Mouse (Mus musculus) lung, embryonic 15.5 days (tissue): ENCODE data around the gene Prpf4. TPM values are rescaled to one million over a fixed set of nuclear protein-coding genes. Genes with fewer than 3 reads are reported as not detected.
A peak's percentile ranks its signal among the peaks of the same experiment; 100 is the strongest.

ENCODE experiments used
- ATAC-seq: fragments of 200-750 bp; cut with Nextera tagmentation; 2 replicates; pipeline ENCODE4 v1.8.0; 2017; ENCODE audit warnings: moderate number of reproducible peaks, borderline replicate concordance; ENCODE audit not compliant: low FRiP score, low TSS enrichment; ENCODE audit errors: extremely low read depth
- H3K27ac ChIP-seq: fragments of 300-500 bp; sonication (generic); 2 replicates; pipeline ENCODE4 v1.5.1; 2015; ENCODE audit warnings: moderate library complexity, mild to moderate bottlenecking, inconsistent platforms
- H3K27me3 ChIP-seq: fragments of 300-500 bp; sonication (generic); 2 replicates; pipeline ENCODE4 v1.6.1; 2015; ENCODE audit warnings: inconsistent platforms
- H3K36me3 ChIP-seq: fragments of 300-500 bp; sonication (generic); 2 replicates; pipeline ENCODE4 v1.6.1; 2015; ENCODE audit warnings: inconsistent platforms
- H3K4me1 ChIP-seq: fragments of 300-500 bp; sonication (generic); 2 replicates; pipeline ENCODE4 v1.6.1; 2015; ENCODE audit warnings: inconsistent platforms
- H3K4me2 ChIP-seq: fragments of 300-500 bp; sonication (generic); 2 replicates; pipeline ENCODE4 v1.6.1; 2015; ENCODE audit warnings: inconsistent platforms, mild to moderate bottlenecking, moderate library complexity
- H3K4me3 ChIP-seq: fragments of 300-500 bp; sonication (generic); 2 replicates; pipeline ENCODE4 v1.5.1; 2015; ENCODE audit warnings: mild to moderate bottlenecking, inconsistent platforms
- H3K9ac ChIP-seq: fragments of 300-500 bp; sonication (generic); 2 replicates; pipeline ENCODE4 v1.6.1; 2015; ENCODE audit warnings: inconsistent platforms
- H3K9me3 ChIP-seq: fragments of 300-500 bp; sonication (generic); 2 replicates; pipeline ENCODE4 v1.6.1; 2016; ENCODE audit warnings: inconsistent platforms
- WGBS: fragments of 180-500 bp; shearing (Covaris S2); methylation state at CpG from one replicate; pipeline ENCODE4 v1.1.7; 2015; 5-methylcytosine and 5-hydroxymethylcytosine counted together
- polyA plus RNA-seq: library from polyadenylated mRNA; unstranded; fragments of >200 nt; fragmentation: Nextera tagmentation; extraction: Ambion mirVana; gene quantifications from 2 replicates; pipeline ENCODE4 v1.2.1, GENCODE M21; 2015

The Prpf4 gene
- polyA plus RNA-seq, result 22.4 and 23.3 TPM in 2 replicates

DNA sequence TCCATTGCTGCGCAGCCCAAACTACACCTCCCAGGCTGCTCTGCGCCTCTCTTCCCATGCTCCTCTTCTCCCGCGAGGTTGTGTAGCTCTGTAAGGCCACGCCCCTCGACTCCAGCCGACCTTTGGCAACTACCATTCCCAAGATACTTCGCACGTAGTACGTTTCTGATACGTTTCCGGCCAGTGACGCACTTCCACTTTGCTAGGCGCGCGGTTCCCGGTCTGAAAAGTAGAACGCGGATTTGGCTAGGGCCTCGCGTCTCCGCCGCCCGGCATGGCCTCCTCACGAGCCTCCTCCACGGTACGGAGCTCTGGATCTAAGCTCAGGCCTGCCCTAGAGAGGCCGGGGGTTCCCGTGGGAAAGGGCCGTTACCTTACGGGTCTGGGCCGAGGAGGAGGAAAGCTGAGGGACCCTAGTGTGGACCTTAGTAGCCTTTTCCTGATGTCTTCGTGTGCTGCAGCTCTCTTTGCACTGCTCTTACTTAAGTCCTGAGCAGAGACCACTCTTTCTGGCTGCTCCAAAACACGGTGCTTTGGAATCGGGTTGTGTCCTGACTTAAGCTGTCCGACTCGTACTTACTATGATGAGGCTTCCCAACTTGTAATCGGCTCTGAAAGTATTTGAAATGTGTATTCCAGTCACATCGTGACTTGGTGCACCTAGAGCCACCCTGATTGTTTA lies at the start of gene Prpf4, which contains the start of gene Cdc26:
Gene Prpf4 (plus strand): TSS at position 197 of the 682 bp plus-strand sequence.
Gene Cdc26 (minus strand): TSS at position 42 of the 682 bp plus-strand sequence.
- peak within 1 kb of the TSS; percentile 80 for H3K9ac ChIP-seq
- peak within 1 kb of the TSS; percentile 58 for H3K4me2 ChIP-seq
- H3K27me3 ChIP-seq, result no peaks in the 10 kb centered on the region
- no peaks in the 10 kb centered on the region for H3K9me3 ChIP-seq
- H3K4me1 ChIP-seq, result peaks cover 18% of the 10 kb centered on the region
- peak; percentile 100 for ATAC-seq
- WGBS, result under 1% methylated on average over 39 of the region's 39 CpGs
- peak within 1 kb of the TSS; percentile 73 for H3K4me3 ChIP-seq
- H3K27ac ChIP-seq, result peak within 1 kb of the TSS; percentile 83
- peaks cover 25% of the 10 kb centered on the region for H3K36me3 ChIP-seq

DNA sequence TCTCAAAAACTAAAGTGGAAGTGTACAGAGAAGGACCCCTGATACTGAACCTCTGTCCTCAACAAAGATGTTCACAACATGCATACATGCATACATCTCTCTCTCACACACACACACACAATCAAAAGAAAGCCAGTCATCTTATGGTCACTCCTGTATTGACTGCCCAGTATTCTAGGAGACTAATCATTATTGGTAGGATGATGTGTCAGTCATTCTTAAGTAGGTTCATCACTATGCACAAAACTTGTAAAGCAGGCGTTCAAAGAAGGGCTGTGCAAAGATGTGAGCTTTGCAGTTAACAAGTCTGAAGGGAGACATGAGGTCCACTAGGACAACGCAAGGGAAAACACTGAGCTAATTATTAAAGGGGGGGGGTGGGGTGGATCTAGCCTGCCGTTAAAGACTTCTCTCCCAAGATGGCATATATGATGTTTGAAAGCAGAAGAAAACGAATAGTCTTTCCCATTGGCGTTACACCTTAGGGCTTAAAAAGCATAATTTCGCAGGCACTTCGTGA lies 49.3 kb upstream of the Prpf4 start:
- no peaks in the 10 kb centered on the region for H3K27me3 ChIP-seq
- peaks cover 19% of the 10 kb centered on the region for H3K4me1 ChIP-seq
- no peaks in the 10 kb centered on the region for H3K9me3 ChIP-seq
- peak overlapping the region; percentile 79 for H3K4me3 ChIP-seq
- WGBS, result 40% methylated on average over 7 of the region's 7 CpGs
- ATAC-seq, result no peak
- H3K4me2 ChIP-seq, result peak overlapping the region; percentile 59
- H3K9ac ChIP-seq, result peak overlapping the region; percentile 76
- no peak overlapping the region for H3K27ac ChIP-seq
- no peaks in the 10 kb centered on the region for H3K36me3 ChIP-seq

DNA sequence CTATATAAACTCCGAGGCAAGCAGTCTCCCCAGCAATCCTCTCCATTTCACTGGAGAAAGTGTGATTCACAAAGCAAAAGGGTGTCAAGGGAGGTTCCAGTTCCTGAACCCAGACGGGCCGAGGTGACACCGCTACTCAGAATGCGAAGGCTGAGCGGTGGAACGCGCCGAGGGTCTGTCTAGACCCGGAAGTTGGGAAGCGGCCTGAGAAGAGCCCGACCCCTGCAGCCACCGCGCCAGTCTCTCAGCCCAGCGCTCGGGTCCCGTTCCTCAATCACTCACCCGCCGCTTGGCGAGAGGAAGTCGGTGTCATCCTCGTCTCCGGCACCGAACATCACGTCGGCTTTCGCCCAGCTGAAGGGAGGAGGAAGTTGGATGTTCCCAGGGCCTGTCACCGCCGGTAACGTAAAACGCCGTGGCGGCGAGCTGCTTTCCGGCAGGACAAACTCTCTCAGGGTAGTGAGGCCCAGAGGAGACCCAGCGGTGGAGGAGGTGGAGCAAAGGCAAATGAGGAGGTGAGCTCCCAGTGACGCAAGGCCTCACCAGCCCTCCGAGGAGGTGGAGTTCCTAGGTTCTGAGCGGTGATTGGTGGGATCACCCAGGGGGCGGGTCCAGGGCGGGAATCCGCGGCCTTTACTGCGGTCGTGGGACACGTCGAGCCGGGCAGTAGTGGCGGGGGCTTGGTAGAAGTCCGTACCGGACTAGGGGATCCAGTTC lies 48.4 kb upstream of the Prpf4 start, which contains the start of the genes Fkbp15 and Slc31a1:
Gene Fkbp15 (minus strand): TSS at position 461 of the 717 bp plus-strand sequence.
Gene Slc31a1 (plus strand): TSS at position 640 of the 717 bp plus-strand sequence.
- no peaks in the 10 kb centered on the region for H3K27me3 ChIP-seq
- peak within 1 kb of the TSS; percentile 79 for H3K4me3 ChIP-seq
- H3K4me2 ChIP-seq, result peak within 1 kb of the TSS; percentile 80
- peak; percentile 100 for ATAC-seq
- 0% methylated on average over 51 of the region's 51 CpGs for WGBS
- H3K27ac ChIP-seq, result peak within 1 kb of the TSS; percentile 73
- H3K4me1 ChIP-seq, result peaks cover 19% of the 10 kb centered on the region
- H3K9ac ChIP-seq, result peak within 1 kb of the TSS; percentile 76
- H3K9me3 ChIP-seq, result no peaks in the 10 kb centered on the region
- H3K36me3 ChIP-seq, result no peaks in the 10 kb centered on the region

DNA sequence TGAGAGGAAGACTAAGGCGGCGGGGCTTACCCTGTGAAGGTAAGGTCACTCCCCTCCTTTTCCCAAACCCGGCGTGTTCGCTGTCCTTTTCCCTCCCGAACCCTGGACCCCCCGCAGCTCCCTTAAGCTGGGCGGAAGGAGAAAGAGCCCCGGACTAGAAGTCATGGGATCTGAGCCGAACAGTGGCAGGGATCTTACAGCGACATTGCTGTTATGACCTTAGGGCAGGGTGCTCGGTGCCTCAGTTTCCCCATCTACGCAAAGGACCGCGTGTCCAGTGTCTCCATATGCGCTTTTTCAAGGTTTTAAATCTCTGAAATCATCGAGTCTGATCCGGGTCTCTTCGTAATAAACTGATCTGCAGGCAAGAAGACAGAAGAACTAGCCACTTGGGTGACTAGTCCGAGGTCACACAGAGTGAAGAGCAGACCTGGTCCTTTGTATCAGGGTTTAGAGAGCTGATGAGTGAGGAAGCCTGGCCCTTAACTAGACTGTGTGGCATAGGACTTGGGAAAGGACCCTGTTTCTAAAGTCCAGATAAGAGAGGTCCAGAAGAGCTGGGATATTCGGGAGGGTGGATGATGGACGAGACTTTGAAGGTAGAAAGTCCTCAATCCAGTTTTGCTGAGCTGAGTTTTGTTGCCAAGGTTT lies 47.7 kb upstream of the Prpf4 start:
- Histone ChIP-seq H3K27me3 (no peaks in the 10 kb centered on the region), H3K36me3 (no peaks in the 10 kb centered on the region), H3K9ac (peak overlapping the region; percentile 69), H3K9me3 (no peaks in the 10 kb centered on the region), H3K4me3 (peak overlapping the region; percentile 79), H3K4me2 (peak overlapping the region; percentile 80), H3K4me1 (peaks cover 19% of the 10 kb centered on the region), H3K27ac (peak overlapping the region; percentile 65)
- peak; percentile 4 for ATAC-seq
- WGBS, result 1% methylated on average over 22 of the region's 22 CpGs

DNA sequence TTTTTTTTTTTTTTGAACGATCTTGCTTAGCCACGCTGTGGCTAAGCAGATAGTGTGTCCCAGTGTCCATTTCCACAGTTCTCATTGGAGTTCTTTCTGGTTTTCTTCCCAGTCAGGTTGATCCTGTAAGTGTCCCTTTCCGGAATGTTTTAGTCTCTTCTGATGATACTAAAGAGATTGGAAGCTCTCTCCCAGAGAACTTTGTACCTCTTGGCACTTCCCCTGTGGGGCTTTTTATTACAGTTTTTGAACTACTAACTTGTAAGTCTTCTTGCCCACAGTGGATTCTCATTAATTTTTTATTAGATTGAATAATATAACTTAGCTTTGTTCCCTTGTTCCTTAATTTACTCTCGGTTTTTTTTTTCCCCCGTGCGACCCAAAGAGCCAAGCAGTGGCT lies 47.0 kb upstream of the Prpf4 start:
- Histone ChIP-seq H3K9me3 (no peaks in the 10 kb centered on the region), H3K4me2 (peak overlapping the region; percentile 80), H3K9ac (peak overlapping the region; percentile 69), H3K27ac (0 out of 2 replicates have a peak overlapping the region, but pooled peaks have one; percentile 2), H3K4me3 (peak overlapping the region; percentile 79), H3K4me1 (peaks cover 19% of the 10 kb centered on the region), H3K27me3 (no peaks in the 10 kb centered on the region), H3K36me3 (no peaks in the 10 kb centered on the region)
- no peak for ATAC-seq
- WGBS, result 18% methylated on average over 6 of the region's 6 CpGs

DNA sequence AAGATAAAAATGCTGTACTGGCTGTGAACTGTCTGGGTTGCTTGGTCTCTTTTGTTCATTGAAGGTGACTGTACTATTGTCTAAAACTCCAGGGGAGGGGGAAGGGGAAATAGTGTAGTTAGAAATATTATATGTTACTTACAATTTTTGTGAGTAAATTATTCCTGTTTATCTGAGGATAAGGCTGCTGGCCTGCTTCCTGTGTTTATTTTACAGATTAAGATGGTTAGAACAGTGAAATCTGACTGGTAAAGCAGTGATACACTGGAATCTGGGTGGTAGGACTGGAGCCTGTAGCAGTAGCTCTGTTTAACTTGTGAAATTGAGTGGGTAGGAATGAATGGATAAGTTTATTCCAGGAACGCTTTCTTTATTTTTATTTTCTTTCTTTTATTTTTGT lies 46.6 kb upstream of the Prpf4 start:
- Histone ChIP-seq H3K4me3 (peak overlapping the region; percentile 79), H3K9me3 (no peaks in the 10 kb centered on the region), H3K4me2 (peak overlapping the region; percentile 80), H3K36me3 (no peaks in the 10 kb centered on the region), H3K27ac (0 out of 2 replicates have a peak overlapping the region, but pooled peaks have one; percentile 2), H3K27me3 (no peaks in the 10 kb centered on the region), H3K4me1 (peaks cover 19% of the 10 kb centered on the region), H3K9ac (peak overlapping the region; percentile 69)
- WGBS, result 62% methylated on average over 1 of the region's 1 CpGs
- ATAC-seq, result no peak

DNA sequence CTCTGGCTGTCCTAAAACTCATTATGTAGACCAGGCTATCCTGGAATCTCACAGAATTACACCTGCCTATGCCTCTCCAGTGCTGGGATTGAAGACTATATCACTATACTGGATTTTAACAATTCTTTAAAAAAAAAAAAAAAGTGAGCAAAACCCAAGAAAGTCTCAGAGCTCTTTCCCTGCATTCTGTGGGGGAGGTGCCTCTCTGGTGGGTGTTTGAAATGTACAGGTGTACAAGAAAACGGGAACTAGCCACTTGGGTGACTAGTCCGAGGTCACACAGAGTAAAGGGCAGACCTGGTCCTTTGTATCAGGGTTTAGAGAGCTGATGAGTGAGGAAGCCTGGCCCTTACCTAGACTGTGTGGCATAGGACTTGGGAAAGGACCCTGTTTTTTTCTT lies 46.2 kb upstream of the Prpf4 start:
- Histone ChIP-seq H3K27ac (no peak overlapping the region), H3K4me1 (peaks cover 19% of the 10 kb centered on the region), H3K9ac (no peak overlapping the region), H3K4me3 (no peak overlapping the region), H3K27me3 (no peaks in the 10 kb centered on the region), H3K9me3 (no peaks in the 10 kb centered on the region), H3K4me2 (no peak overlapping the region), H3K36me3 (no peaks in the 10 kb centered on the region)
- ATAC-seq, result no peak
- 73% methylated on average over 2 of the region's 2 CpGs for WGBS

DNA sequence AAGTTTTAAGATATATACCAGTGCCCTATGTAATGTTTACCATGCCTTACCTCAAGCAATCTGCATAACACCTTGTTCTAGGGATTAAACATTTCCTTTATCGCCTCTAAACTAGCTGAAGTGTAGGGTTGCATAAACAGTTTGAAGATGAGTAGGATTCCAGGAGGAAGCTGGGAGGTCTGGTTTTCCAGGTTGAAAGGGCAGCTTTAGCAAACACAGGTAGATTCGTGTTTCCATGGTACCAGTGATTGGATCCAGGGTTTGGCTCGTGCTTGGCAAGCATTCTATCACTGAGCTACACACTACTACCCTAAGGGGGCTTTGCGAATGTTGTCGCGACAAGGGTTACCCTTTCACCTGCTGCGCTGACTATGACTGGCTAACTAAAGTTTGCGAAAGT lies 44.3 kb upstream of the Prpf4 start:
- WGBS, result 71% methylated on average over 8 of the region's 8 CpGs
- H3K9ac ChIP-seq, result no peak overlapping the region
- H3K4me3 ChIP-seq, result no peak overlapping the region
- no peak overlapping the region for H3K27ac ChIP-seq
- no peaks in the 10 kb centered on the region for H3K36me3 ChIP-seq
- H3K4me1 ChIP-seq, result peaks cover 13% of the 10 kb centered on the region
- H3K27me3 ChIP-seq, result no peaks in the 10 kb centered on the region
- H3K9me3 ChIP-seq, result no peaks in the 10 kb centered on the region
- no peak for ATAC-seq
- no peak overlapping the region for H3K4me2 ChIP-seq

DNA sequence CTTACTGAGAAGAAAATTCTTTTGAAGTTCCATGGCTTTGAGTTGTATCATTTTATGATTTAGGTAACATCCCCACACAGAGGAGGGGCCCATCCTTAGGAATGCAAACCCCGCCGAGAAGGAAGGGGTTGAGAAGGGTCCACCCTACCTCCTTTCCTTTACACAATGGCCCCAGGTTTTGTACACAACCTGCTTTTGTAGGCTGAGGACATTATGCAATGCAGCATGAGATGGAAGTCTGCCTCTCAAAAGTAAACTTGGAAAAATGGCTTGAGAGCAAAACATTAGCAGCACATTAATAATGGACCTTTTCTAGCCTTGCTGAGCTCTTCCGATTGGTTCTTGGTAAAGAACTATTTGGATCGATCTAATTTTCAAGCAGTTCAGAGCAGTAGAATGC lies 42.3 kb upstream of the Prpf4 start:
- 61% methylated on average over 4 of the region's 4 CpGs for WGBS
- H3K4me1 ChIP-seq, result peaks cover 11% of the 10 kb centered on the region
- no peak overlapping the region for H3K4me3 ChIP-seq
- H3K27me3 ChIP-seq, result no peaks in the 10 kb centered on the region
- ATAC-seq, result no peak
- no peak overlapping the region for H3K27ac ChIP-seq
- H3K9ac ChIP-seq, result no peak overlapping the region
- no peaks in the 10 kb centered on the region for H3K36me3 ChIP-seq
- no peak overlapping the region for H3K4me2 ChIP-seq
- H3K9me3 ChIP-seq, result no peaks in the 10 kb centered on the region

DNA sequence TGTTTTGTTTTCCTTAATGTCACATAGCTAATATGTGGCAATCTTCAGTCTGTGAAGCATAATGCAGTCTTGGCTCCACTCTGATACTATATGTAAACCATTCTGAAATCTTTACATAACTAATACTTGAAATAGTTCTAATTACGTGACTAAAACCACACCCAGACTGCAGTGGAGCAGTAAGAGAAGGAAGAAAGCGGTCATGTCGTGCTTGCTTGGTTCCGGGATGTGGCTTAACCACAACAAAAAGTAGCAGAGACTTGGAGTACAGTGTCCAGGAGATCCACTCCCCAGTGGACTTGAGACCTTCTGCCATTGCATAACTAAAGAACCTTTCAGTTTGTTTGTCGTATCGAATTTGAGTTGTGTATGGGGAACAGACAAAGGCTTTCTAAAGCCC lies 41.0 kb upstream of the Prpf4 start:
- Histone ChIP-seq H3K27ac (no peak overlapping the region), H3K4me1 (0 out of 2 replicates have a peak, but pooled peaks cover 3% of the 10 kb centered on the region), H3K36me3 (no peaks in the 10 kb centered on the region), H3K4me3 (no peak overlapping the region), H3K27me3 (no peaks in the 10 kb centered on the region), H3K9ac (no peak overlapping the region), H3K4me2 (no peak overlapping the region), H3K9me3 (no peaks in the 10 kb centered on the region)
- 79% methylated on average over 6 of the region's 6 CpGs for WGBS
- no peak for ATAC-seq

DNA sequence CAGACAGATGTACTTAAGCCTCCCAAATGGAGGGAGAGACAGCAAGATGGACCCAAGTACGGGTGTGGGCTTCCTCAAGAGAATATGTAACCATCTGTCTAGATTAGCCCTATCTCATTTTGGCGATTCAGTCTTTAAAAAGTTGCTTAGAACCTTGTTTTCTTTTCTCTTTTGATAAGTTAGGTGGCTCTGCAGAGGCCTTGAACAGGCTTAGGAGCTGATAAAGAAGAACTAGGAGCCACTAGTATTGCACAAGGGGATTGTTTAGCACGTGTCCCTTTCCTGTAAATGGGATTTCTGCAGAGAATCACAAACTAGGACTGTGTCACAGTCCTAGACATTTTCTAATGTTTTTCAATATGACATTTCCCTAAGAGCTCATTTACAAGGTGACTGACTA lies 39.5 kb upstream of the Prpf4 start:
- Histone ChIP-seq H3K36me3 (no peaks in the 10 kb centered on the region), H3K27me3 (no peaks in the 10 kb centered on the region), H3K4me2 (no peak overlapping the region), H3K4me1 (0 out of 2 replicates have a peak, but pooled peaks cover 3% of the 10 kb centered on the region), H3K4me3 (no peak overlapping the region), H3K9me3 (no peaks in the 10 kb centered on the region), H3K27ac (no peak overlapping the region), H3K9ac (no peak overlapping the region)
- ATAC-seq, result no peak
- 56% methylated on average over 3 of the region's 3 CpGs for WGBS
